In genomic region chr19:60872272-60872671, GRCm38 (mm10) we compare ENCODE assay signal across 17 mouse cellular contexts. TPM values are rescaled to one million over a fixed set of nuclear protein-coding genes. Genes with fewer than 3 reads are reported as not detected.
DNase-seq lines count a peak whose midpoint lies in the region; ATAC-seq lines count a peak whose summit lies in the region.
"Had no signal": no experiment of that assay in that cellular context is flagged by ENCODE, and none has a peak within 500 bp of the region (broad histone marks: within the 10 kb centered on the region; RNA-seq: fewer than 3 reads in every experiment).

No protein-coding gene starts in this region.

- intact Hi-C loops in left cerebral cortex, postnatal 36 days (cut with DNase I), result no loop called here

- peak; percentile 67 for DNase-seq in c-Kit-positive CD71-positive TER-119-negative erythroid progenitor cells, embryonic 14.5 days (ENCODE audit: low read depth)
- peak; percentile 56 for DNase-seq in liver, embryonic 13.5 days
- DNase-seq in left cerebral cortex, postnatal 36 days (ENCODE audit: low spot score in 2 of 2), result no peak
- no peak for DNase-seq in layer of hippocampus, postnatal 10 days (ENCODE audit: low spot score in 2 of 2)
- DNase-seq in midbrain, embryonic 11.5 days (ENCODE audit: low spot score, missing footprints), result no peak
- DNase-seq: cerebellum, adult 2 months; gastrocnemius, adult 2 months; kidney, postnatal 10 days; lung, adult 2 months; retina, postnatal 1 day; thymus, postnatal 14 days had no signal

- H3K27me3 ChIP-seq in megakaryocyte, embryonic 14.5 days (replicated peaks), result no peaks in the 10 kb centered on the region
- no peaks in the 10 kb centered on the region for H3K27me3 ChIP-seq in liver, embryonic 13.5 days
- H3K27me3 ChIP-seq in midbrain, embryonic 11.5 days (ENCODE audit: control insufficient read depth, insufficient read depth, low read length), result no peaks in the 10 kb centered on the region
- H3K27me3 ChIP-seq: embryonic facial prominence, embryonic 15.5 days; intestine, embryonic 15.5 days; Patski had no signal

- no peaks in the 10 kb centered on the region for H3K9me3 ChIP-seq in megakaryocyte, embryonic 14.5 days
- H3K9me3 ChIP-seq in liver, embryonic 13.5 days (replicated peaks), result no peaks in the 10 kb centered on the region
- no peaks in the 10 kb centered on the region for H3K9me3 ChIP-seq in midbrain, embryonic 11.5 days (ENCODE audit: control insufficient read depth, low read length)
- H3K9me3 ChIP-seq: embryonic facial prominence, embryonic 15.5 days; intestine, embryonic 15.5 days had no signal

- peaks cover 35% of the 10 kb centered on the region for H3K4me1 ChIP-seq in megakaryocyte, embryonic 14.5 days
- H3K4me1 ChIP-seq in liver, embryonic 13.5 days (replicated peaks), result peaks cover 51% of the 10 kb centered on the region
- no peaks in the 10 kb centered on the region; the same call in 1 of the 2 replicates for H3K4me1 ChIP-seq in midbrain, embryonic 11.5 days (ENCODE audit: control insufficient read depth, insufficient read depth, low read length)
- H3K4me1 ChIP-seq: intestine, embryonic 15.5 days had no signal

- H3K9ac ChIP-seq in liver, embryonic 13.5 days, result peak overlapping the region; percentile 97
- no peak overlapping the region for H3K9ac ChIP-seq in midbrain, embryonic 11.5 days (ENCODE audit: low read length)
- H3K9ac ChIP-seq: embryonic facial prominence, embryonic 15.5 days; intestine, embryonic 15.5 days had no signal

- peaks cover 51% of the 10 kb centered on the region for H3K36me3 ChIP-seq in megakaryocyte, embryonic 14.5 days (replicated peaks; ENCODE audit: low read length)
- peaks cover 44% of the 10 kb centered on the region for H3K36me3 ChIP-seq in liver, embryonic 13.5 days
- no peaks in the 10 kb centered on the region; the same call in 1 of the 2 replicates for H3K36me3 ChIP-seq in midbrain, embryonic 11.5 days (ENCODE audit: control insufficient read depth, insufficient read depth, low read length)

- H3K4me2 ChIP-seq in liver, embryonic 13.5 days, result peak overlapping the region; percentile 74
- H3K4me2 ChIP-seq in midbrain, embryonic 11.5 days, result no peak overlapping the region
- H3K4me2 ChIP-seq: embryonic facial prominence, embryonic 15.5 days; intestine, embryonic 15.5 days had no signal

- H3K4me3 ChIP-seq in megakaryocyte, embryonic 14.5 days (replicated peaks), result peak overlapping the region; percentile 54
- H3K4me3 ChIP-seq in liver, embryonic 13.5 days (replicated peaks), result peak overlapping the region; percentile 93
- H3K4me3 ChIP-seq in midbrain, embryonic 11.5 days (ENCODE audit: low read depth, low read length), result no peak overlapping the region
- H3K4me3 ChIP-seq: embryonic facial prominence, embryonic 15.5 days; gastrocnemius, adult 2 months; intestine, embryonic 15.5 days had no signal

- 10% methylated on average over 1 of the region's 1 CpGs for WGBS in liver, embryonic 13.5 days (ENCODE audit: insufficient replicate concordance)
- 16% methylated on average over 1 of the region's 1 CpGs for WGBS in midbrain, embryonic 11.5 days

- no peak for ATAC-seq in megakaryocyte, adult 5-6 weeks (ENCODE audit: poor library complexity, severe bottlenecking)
- ATAC-seq in liver, embryonic 13.5 days (ENCODE audit: low read depth), result peak; percentile 76
- no peak for ATAC-seq in midbrain, embryonic 11.5 days (ENCODE audit: low FRiP score)
- ATAC-seq: forebrain, embryonic 16.5 days; intestine, embryonic 15.5 days; Patski had no signal

- peak overlapping the region; percentile 94 for H3K27ac ChIP-seq in liver, embryonic 13.5 days
- H3K27ac ChIP-seq in midbrain, embryonic 11.5 days (ENCODE audit: low read depth, low read length), result no peak overlapping the region
- H3K27ac ChIP-seq: gastrocnemius, adult 2 months; intestine, embryonic 15.5 days had no signal

RNA-seq across cellular contexts. Expression of gene Prdx3, which starts 2.1 kb away (rescaled TPM):
- 7.1 and 9.4 TPM in 2 replicates for polyA plus RNA-seq in megakaryocyte, embryonic 14.5 days (2012; ENCODE audit: insufficient read depth, low replicate concordance)
- total RNA-seq in megakaryocyte, adult 5-6 weeks (2015), result 77.9 and 78.0 TPM in 2 replicates
- 67.6 and 75.0 TPM in 2 replicates for total RNA-seq in megakaryocyte, adult 5-6 weeks (2017)
- 405 and 440 TPM in 2 replicates for polyA plus RNA-seq in liver, embryonic 13.5 days (2015; fragmentation: Nextera tagmentation; extraction: Ambion mirVana)
- total RNA-seq in left cerebral cortex, postnatal 36 days (2021), result 10 to 100 TPM; 71.9 to 74.9 TPM
- 10 to 100 TPM; 81.0 to 89.1 TPM for total RNA-seq in layer of hippocampus, postnatal 10 days (2021)
- polyA plus RNA-seq in midbrain, embryonic 11.5 days (2014; fragmentation: Nextera tagmentation; extraction: Ambion mirVana), result 122 and 132 TPM in 2 replicates

RNA-seq across cellular contexts. Expression of gene Sfxn4, which starts 11.0 kb away (rescaled TPM):
- polyA plus RNA-seq in megakaryocyte, embryonic 14.5 days (2012; ENCODE audit: insufficient read depth, low replicate concordance), result not detected in 2 replicates
- 0.80 and 1.3 TPM in 2 replicates for total RNA-seq in megakaryocyte, adult 5-6 weeks (2015)
- 0.37 and 0.69 TPM in 2 replicates for total RNA-seq in megakaryocyte, adult 5-6 weeks (2017)
- 1.0 and 1.2 TPM in 2 replicates for polyA plus RNA-seq in liver, embryonic 13.5 days (2015; fragmentation: Nextera tagmentation; extraction: Ambion mirVana)
- 10 to 100 TPM; 13.6 to 15.0 TPM for total RNA-seq in left cerebral cortex, postnatal 36 days (2021)
- 10 to 100 TPM; 11.3 to 12.1 TPM for total RNA-seq in layer of hippocampus, postnatal 10 days (2021)
- 16.5 and 18.2 TPM in 2 replicates for polyA plus RNA-seq in midbrain, embryonic 11.5 days (2014; fragmentation: Nextera tagmentation; extraction: Ambion mirVana)

RNA-seq across cellular contexts. Expression of gene Grk5, which starts 17.3 kb away (rescaled TPM):
- 0.25 and 5.0 TPM in 2 replicates for polyA plus RNA-seq in megakaryocyte, embryonic 14.5 days (2012; ENCODE audit: insufficient read depth, low replicate concordance)
- total RNA-seq in megakaryocyte, adult 5-6 weeks (2015), result 25.9 and 27.6 TPM in 2 replicates
- total RNA-seq in megakaryocyte, adult 5-6 weeks (2017), result 27.7 and 30.7 TPM in 2 replicates
- polyA plus RNA-seq in liver, embryonic 13.5 days (2015; fragmentation: Nextera tagmentation; extraction: Ambion mirVana), result 0.47 and 0.96 TPM in 2 replicates
- total RNA-seq in left cerebral cortex, postnatal 36 days (2021), result 10 to 100 TPM; 15.6 to 15.9 TPM
- 10 to 100 TPM; 11.6 to 13.2 TPM for total RNA-seq in layer of hippocampus, postnatal 10 days (2021)
- polyA plus RNA-seq in midbrain, embryonic 11.5 days (2014; fragmentation: Nextera tagmentation; extraction: Ambion mirVana), result 2.7 and 2.8 TPM in 2 replicates

Comparison
In these comparisons a context has a peak if more than half of its experiments do, and no peak if none do; other contexts are left out.
1. DNase-seq: peak in c-Kit-positive CD71-positive TER-119-negative erythroid progenitor cells, embryonic 14.5 days (single experiment) and liver, embryonic 13.5 days (single experiment); none in left cerebral cortex, postnatal 36 days (0 of 2), layer of hippocampus, postnatal 10 days (0 of 2) and midbrain, embryonic 11.5 days (single experiment).
2. RNA of gene Sfxn4, which starts 11.0 kb away (total RNA-seq): 13.6 to 15.0 TPM in left cerebral cortex, postnatal 36 days and 11.3 to 12.1 TPM in layer of hippocampus, postnatal 10 days; 0.37 to 1.3 TPM in megakaryocyte, adult 5-6 weeks; every median in the first group is over 4 times any median in the second.